Mouse (Mus musculus): ENCODE data around the gene Pspn. TPM values are rescaled to one million over a fixed set of nuclear protein-coding genes. Genes with fewer than 3 reads are reported as not detected.

The Pspn gene
- not detected in 2 replicates for polyA plus RNA-seq (2012; ENCODE audit: insufficient read depth, insufficient read length, low replicate concordance, missing spikeins)

DNA sequence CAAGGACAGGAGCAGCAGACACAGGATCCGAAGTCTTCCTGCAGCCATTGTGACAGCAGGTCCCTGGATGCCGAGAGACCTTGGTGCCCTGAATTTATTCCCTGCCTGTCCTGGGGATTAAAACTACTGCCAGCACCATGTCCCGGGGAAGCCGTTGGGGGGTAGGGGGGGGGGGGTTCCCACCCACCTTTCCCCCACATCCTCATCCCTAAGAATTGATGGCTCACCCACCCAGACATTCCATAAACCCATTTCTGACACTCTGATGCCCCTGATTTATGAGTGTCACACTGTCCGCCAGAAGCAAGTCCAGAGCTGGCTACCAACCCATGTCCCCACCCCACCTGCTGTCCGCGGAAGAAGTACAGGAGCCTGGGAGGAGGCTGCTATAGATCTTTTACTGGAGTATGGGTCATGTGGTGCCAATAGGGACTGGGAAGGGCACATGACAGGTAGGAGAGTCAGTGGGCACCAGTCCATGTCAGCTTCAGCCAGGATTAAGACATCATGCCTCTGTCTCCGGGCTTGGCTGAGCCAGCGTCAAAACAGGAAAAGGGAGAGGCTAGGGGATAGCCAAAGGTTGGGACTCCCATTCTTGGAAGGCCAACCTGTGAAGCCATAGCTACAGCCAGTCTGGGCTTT lies at the start of gene Pspn:
TSS of gene Pspn (minus strand) at position 51 of the 642 bp plus-strand sequence.
- no peak within 1 kb of the TSS for H3K4me3 ChIP-seq (ENCODE audit: insufficient read depth, low read depth, low read length)
- H3K4me1 ChIP-seq (ENCODE audit: control insufficient read depth, insufficient read depth, low read length), result peaks cover 12% of the 10 kb centered on the region
- H3K27ac ChIP-seq (ENCODE audit: insufficient read depth, low read depth, low read length), result no peak within 1 kb of the TSS
- WGBS, result 79% methylated on average over 9 of the region's 9 CpGs
- TF ChIP-seq POLR2A (IDR thresholded peaks at IDR 0.05; ENCODE audit: insufficient read depth, low read depth, low read length), result no peak
- no peak for TF ChIP-seq CTCF (IDR thresholded peaks at IDR 0.05; ENCODE audit: insufficient read depth, low read depth, low read length)

DNA sequence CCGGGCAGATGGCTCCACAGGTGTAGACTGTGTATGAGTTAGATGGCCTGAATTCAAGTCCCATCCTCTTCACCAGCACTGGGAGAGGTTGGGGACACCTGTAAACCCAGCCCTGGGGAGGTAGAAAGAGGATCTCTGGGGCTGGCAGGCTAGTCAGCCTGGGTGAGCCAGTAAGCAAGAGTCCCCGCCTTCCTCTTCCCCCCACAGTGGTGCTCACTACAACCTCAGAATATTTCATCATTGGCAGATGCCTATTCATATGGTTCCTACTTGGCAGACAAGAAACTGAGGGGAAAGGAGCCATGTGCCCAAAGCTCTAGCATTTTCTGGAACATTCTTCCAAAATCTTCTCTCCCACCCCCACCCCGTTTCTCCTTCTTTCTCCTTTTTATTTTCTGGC lies 49.0 kb upstream of the Pspn start:
- Histone ChIP-seq H3K4me1 (ENCODE audit: control insufficient read depth, insufficient read depth, low read length) (peaks cover 2% of the 10 kb centered on the region; the same call in 1 of the 2 replicates), H3K4me3 (ENCODE audit: insufficient read depth, low read depth, low read length) (no peak overlapping the region), H3K27ac (ENCODE audit: insufficient read depth, low read depth, low read length) (no peak overlapping the region)
- 91% methylated on average over 3 of the region's 3 CpGs for WGBS
- no peak for TF ChIP-seq CTCF (IDR thresholded peaks at IDR 0.05; ENCODE audit: insufficient read depth, low read depth, low read length)
- TF ChIP-seq POLR2A (IDR thresholded peaks at IDR 0.05; ENCODE audit: insufficient read depth, low read depth, low read length), result no peak

DNA sequence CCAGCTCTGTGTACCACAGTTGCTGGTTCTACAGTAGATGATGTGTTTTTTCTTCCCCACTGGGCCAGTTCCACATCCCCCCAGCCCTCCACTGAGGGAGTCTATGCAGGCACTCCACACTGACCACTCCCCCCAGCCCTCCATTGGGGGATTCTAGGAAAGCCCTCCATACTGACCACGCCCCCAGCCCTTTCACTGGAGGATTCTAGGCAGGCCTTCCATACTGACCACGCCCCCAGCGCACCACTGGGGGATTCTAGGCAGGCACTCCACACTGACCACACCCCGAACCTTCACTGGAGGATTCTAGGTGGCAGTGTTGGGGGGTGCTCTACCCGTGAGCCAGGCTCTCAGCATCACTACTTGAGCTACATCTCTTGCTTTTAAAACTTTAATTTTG lies 47.6 kb upstream of the Pspn start:
- peaks cover 8% of the 10 kb centered on the region for H3K4me1 ChIP-seq (ENCODE audit: control insufficient read depth, insufficient read depth, low read length)
- WGBS, result 61% methylated on average over 5 of the region's 5 CpGs
- H3K27ac ChIP-seq (ENCODE audit: insufficient read depth, low read depth, low read length), result no peak overlapping the region
- H3K4me3 ChIP-seq (ENCODE audit: insufficient read depth, low read depth, low read length), result no peak overlapping the region
- no peak for TF ChIP-seq CTCF (IDR thresholded peaks at IDR 0.05; ENCODE audit: insufficient read depth, low read depth, low read length)
- no peak for TF ChIP-seq POLR2A (IDR thresholded peaks at IDR 0.05; ENCODE audit: insufficient read depth, low read depth, low read length)

DNA sequence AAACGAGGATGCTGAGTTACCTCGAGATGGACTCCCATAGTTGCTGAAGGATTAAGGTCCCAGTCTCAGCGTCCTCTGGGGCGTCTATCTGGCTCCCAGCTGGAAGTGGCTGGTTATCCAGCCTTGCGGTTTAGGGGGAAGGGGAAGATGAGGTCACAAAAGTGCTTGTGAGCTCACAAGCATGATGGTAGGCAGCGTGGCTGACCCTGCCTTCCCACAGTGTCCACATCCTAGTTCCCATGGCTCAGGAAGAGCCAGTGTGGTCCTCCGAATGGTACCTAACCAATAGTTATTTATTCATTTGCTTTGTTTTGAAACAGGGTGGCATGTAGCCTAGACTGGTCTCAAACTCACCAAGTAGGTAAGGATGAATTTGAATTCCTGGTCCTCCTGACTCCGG lies 41.7 kb upstream of the Pspn start, which contains the start of gene Slc25a41:
TSS of gene Slc25a41 (minus strand) at position 101 of the 400 bp plus-strand sequence.
- Histone ChIP-seq H3K4me3 (ENCODE audit: insufficient read depth, low read depth, low read length) (no peak within 1 kb of the TSS), H3K27ac (ENCODE audit: insufficient read depth, low read depth, low read length) (no peak within 1 kb of the TSS), H3K4me1 (ENCODE audit: control insufficient read depth, insufficient read depth, low read length) (peaks cover 8% of the 10 kb centered on the region)
- TF ChIP-seq POLR2A (IDR thresholded peaks at IDR 0.05; ENCODE audit: insufficient read depth, low read depth, low read length), result no peak
- WGBS, result 75% methylated on average over 8 of the region's 8 CpGs

DNA sequence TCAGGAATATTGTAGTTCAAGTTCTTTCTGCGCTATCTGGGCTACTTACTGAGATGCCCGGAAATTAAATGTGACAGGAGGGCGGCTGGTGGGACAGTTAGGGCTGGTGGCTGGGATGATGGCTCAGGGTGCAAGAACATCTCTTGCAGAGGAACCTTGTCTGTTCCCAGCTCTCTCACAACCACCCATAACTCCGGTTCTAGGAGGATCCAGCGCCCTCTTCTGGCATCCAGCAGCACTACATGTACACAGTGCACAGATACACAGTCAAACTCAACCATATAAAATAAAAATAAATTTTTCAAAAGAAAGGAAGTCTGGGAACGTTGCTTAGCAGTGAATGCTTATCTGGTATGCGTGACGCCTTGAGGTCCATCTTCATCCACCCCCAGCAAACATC lies 39.2 kb upstream of the Pspn start:
- 42% methylated on average over 8 of the region's 8 CpGs for WGBS
- TF ChIP-seq CTCF (IDR thresholded peaks at IDR 0.05; ENCODE audit: insufficient read depth, low read depth, low read length) (no peak), POLR2A (IDR thresholded peaks at IDR 0.05; ENCODE audit: insufficient read depth, low read depth, low read length) (no peak)
- H3K4me1 ChIP-seq (ENCODE audit: control insufficient read depth, insufficient read depth, low read length), result peaks cover 8% of the 10 kb centered on the region
- H3K4me3 ChIP-seq (ENCODE audit: insufficient read depth, low read depth, low read length), result no peak overlapping the region
- no peak overlapping the region for H3K27ac ChIP-seq (ENCODE audit: insufficient read depth, low read depth, low read length)

DNA sequence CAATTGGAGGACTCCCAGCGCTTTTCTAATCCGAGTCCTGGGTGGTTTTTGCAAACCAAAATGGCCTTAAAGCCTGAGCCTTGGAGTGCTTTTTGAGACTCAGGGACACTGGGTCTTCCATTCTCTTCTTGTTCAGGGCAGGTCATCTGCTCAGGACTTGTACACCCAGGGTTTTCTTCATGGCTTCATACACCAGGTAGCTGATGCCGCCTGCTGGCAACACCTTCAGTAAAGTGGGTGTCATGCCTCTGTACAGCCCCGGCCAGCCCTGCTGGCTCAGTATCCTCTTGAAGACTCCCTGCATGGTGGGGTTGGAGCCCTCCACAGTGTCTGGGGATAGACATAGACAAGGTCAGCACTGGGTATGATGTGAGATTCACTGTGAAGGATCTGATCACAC lies 33.0 kb upstream of the Pspn start:
- no peak overlapping the region for H3K4me3 ChIP-seq (ENCODE audit: insufficient read depth, low read depth, low read length)
- 0 out of 2 replicates have a peak overlapping the region, but pooled peaks have one; percentile 93 for H3K27ac ChIP-seq (ENCODE audit: insufficient read depth, low read depth, low read length)
- 86% methylated on average over 4 of the region's 4 CpGs for WGBS
- H3K4me1 ChIP-seq (ENCODE audit: control insufficient read depth, insufficient read depth, low read length), result peaks cover 10% of the 10 kb centered on the region
- no peak for TF ChIP-seq POLR2A (IDR thresholded peaks at IDR 0.05; ENCODE audit: insufficient read depth, low read depth, low read length)

DNA sequence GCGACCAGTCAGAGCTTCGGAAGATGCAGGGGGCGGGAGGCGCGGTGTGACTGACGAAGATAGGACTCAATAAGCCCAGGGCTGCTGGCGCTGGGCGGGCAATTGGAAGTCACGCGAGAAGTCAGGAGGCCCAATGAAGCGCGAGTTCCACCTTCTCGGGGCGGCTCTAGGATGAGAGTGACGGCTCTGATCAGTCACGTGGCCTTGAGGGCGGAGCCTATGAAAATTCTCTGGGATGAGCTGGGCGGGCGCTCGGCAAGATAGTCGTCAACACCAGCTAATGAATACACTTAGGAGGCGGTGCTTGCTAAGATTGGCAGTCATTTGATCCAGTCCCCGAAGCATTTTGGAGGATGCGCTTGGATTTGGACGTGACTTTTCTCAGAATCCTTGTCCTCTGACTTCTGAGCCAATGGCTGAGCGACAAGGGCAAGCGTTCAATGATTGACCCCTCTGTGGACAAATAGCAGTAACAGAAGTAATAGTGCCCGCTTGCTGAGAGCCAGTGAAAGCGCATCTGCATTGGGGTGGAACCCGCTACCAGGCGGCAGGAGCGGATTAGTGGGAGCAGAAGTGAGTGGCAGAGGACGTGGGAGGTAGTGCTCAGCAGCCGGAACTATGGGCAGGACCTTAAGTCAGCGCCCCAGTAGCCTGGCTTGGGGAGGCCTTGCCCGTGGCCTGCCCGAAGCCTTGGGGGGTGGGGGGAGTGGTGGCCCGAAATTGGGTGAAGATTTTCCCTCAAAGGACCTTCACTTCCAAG lies 32.0 kb upstream of the Pspn start:
- Histone ChIP-seq H3K4me1 (ENCODE audit: control insufficient read depth, insufficient read depth, low read length) (peaks cover 10% of the 10 kb centered on the region), H3K27ac (ENCODE audit: insufficient read depth, low read depth, low read length) (peak overlapping the region; percentile 93), H3K4me3 (ENCODE audit: insufficient read depth, low read depth, low read length) (peak overlapping the region; percentile 57)
- WGBS, result under 1% methylated on average over 38 of the region's 38 CpGs
- TF ChIP-seq POLR2A (IDR thresholded peaks at IDR 0.05; ENCODE audit: insufficient read depth, low read depth, low read length) (peak; percentile 62), CTCF (IDR thresholded peaks at IDR 0.05; ENCODE audit: insufficient read depth, low read depth, low read length) (no peak)

DNA sequence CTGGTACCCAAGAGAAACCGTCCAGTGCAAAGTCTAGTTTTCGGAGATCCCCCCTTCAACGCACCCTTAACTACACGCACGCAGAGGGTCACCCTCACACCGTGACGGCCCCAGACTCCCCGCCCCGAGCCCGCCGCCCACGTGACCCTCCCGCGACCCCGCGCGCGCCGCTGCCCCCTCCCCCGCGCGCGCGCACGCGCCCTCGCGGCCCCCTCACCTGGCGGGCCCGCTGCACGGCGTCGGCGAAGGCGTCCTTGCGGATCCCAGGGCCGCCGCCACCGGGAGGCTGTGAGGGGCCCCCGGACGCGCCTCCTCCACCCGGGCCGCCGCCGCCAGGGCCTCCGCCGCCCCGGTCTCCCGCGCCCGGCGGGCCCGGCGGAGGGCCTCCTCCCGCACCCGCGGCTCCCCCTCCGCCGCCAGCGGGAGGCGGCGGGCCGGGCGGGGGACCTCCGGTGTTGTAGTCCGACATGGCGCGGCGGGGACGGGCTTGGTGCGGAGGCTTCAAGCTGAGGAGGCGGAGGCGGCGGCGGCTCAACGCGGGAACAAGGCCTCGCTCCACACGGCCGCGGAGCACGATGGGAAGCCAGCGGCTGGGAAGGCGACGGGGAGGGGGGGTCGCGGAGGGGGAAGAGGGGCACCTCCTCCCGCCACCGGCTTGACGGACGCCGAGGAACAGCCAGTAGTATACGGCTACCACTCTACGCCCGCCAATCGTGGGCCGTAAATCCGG lies 31.3 kb upstream of the Pspn start, which contains the start of gene Khsrp:
TSS of gene Khsrp (minus strand) at position 592 of the 730 bp plus-strand sequence.
- 1% methylated on average over 99 of the region's 99 CpGs for WGBS
- Histone ChIP-seq H3K4me1 (ENCODE audit: control insufficient read depth, insufficient read depth, low read length) (peaks cover 10% of the 10 kb centered on the region), H3K4me3 (ENCODE audit: insufficient read depth, low read depth, low read length) (peak within 1 kb of the TSS; percentile 91), H3K27ac (ENCODE audit: insufficient read depth, low read depth, low read length) (peak within 1 kb of the TSS; percentile 93)
- TF ChIP-seq CTCF (IDR thresholded peaks at IDR 0.05; ENCODE audit: insufficient read depth, low read depth, low read length) (no peak), POLR2A (IDR thresholded peaks at IDR 0.05; ENCODE audit: insufficient read depth, low read depth, low read length) (peak; percentile 61)
